Mouse (Mus musculus) cerebellum, adult 9-11 months (tissue): ENCODE measurements around the gene Agbl4.
"Not testable (repeated sequence)": the region's sequence is repeated elsewhere in the genome, so short reads cannot be mapped to it uniquely, and the experiment has no call there.

Experiments
- DNase-seq: peaks from one replicate; pipeline ENCODE4 v3.0.0; 2022

Agbl4 gene

DNA sequence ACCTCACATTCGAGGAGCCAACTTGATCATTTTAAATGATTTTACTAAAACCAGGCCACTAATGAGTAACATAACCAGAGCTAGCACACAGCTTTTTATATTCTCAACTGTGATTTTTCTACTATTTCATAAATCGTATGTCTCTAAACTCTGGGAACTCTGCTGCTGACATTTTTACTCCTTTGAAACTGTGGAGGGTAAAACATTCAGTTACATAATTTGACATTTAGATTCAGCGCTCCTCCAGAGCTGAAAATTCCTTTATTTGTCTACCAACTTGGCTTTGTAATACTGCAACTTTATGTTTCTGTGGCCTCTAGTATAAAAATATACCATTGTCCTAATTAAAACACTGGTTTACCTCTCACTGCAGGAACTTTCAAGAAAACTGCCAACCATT is 523.6 kb downstream of the Agbl4 start:
- no peak for DNase-seq

DNA sequence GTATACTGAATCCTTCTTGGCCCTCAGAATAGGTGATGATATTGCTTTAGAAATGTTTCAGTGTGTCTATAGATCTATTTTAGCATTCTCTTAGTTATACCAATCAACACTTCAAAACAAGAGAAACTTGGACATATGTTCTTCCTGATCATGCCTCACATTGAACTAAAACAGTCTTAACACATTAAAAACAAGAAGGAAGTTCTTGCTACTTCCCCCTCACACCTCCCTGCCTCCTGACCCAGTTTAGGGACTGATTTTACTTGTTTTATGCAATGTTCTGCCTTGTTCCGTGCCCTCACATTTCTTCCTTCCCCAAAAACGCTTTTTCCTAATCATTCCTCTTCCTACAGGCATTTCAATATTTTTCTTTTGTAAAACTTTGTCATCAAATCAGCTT is 604.2 kb downstream of the Agbl4 start:
- no peak for DNase-seq

DNA sequence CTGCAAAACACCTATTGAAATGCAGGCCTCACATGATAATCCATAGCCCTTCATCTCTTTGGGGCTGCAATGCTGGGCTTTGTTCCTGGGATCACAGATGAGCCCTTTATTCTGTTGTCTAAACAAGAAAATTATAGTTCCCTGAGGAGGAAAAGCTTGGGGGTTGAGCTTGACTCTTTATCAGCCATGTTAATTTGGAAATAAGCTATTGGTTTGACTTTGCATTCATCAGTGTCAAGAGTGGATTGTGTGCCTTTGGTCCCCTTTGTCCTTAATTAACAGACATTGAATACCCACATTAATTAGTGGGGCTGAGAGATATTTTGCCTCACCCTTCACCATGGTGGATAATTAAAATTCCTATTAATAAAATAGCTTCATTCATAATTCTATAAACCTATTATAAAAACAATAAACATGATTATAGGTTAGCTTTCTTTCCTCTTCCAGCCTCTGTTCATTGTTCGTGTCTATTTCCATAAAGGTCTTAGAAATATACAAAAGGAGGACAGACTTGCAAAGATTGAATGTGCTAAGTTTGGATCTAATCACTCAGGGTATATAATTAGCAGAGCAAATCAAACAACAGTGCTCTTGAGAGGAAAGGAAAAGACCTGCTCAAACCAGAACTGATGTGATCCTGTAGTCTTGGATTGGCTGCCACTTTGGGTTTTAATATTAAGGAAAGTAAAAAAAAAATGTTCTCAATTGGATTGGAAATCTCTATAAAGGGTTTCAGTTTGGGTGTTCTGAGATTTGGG is 607.4 kb downstream of the Agbl4 start:
- no peak for DNase-seq

DNA sequence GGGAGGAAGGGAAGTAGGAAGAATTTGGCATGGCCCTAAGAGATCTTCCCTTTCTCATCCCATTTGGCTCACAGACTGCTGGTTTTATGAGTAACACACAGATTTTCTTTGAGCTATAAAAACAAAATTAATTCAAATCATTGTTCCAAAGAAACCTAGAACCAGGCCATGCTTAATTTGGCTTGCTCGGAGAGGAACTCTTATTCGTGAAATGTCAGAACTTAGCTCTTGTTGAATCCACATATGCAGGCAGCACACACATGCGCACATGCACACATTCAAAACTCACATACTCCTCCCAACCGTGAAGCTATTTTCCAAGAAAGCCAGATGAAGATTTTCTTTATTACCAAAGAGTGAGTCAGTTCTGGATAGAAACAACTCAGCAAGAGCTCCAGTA is 621.9 kb downstream of the Agbl4 start:
- no peak for DNase-seq

DNA sequence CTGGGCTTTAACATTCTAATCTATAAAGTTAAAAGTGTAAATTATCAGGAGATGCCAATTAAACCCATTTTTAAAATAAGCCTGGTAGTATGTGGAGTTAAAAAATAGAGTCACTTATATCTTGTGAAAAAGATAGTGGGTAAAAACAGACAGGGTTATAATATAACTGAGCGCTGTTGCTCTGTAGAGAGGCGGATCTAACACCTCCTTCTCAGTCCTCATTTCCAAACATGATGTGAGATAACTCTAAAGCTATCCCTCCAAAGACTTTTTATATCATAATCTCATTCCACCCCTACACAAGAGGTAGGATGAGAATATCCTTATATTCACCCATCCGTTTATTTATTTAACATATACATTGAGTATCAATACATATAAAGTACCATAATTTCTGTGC is 669.9 kb downstream of the Agbl4 start:
- no peak for DNase-seq

DNA sequence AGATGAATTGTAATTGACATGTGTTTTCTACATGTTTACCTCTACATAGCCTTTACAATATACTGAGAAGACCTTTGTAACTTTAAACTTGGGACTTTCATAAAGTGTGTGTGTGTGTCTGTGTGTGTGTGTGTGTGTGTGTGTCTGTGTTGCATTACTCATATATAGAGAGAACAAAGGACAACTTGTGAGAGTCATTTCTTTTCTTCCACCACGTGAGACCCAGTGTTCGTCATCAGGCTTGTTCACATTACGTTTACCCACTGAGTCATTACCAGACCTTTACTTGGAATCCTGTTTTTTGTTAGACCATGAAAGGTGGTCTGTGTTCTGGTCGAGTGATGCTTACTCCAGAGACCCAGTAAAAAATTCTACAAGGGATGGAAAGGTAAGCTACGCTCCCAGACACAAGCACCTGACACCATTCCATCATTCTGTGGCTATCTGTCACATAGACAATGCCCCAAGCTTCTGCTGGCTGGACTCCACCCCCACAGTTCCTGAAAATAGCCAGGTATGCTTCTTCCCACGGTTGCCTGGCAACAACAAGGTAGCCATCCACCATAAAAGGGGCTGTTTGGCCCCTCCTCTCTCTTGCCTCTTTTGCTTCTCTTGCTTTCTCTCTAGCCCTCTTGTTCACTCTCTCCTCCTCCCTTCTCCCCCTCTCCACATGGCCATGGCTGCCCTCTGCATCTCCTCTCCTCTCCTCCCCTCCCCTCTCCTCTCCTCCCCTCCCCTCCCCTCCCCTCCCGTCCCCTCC is 676.5 kb downstream of the Agbl4 start:
- DNase-seq: no peak

DNA sequence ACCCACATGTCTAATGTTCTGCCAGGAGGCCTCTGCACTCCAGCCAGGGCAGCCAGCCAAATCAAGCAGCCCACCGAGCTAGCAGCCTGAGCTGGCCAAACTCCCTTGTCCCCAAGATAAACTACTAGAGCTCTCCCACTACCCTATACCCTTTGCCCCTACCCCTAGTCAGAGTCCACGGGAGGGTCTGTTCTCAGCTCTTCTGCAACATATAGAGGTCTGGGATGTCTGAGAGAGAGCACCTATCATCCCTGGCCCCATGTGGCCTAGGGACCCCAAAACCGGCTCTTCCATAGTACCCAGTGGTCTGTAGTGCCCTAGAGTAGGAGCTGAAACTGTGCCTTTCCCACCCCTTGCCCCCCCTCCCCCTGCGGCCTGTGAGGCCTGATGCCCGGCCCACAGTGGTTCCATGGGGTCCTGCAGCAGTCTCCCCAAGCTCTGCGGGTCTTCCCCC is 677.3 kb downstream of the Agbl4 start:
- no peak for DNase-seq

DNA sequence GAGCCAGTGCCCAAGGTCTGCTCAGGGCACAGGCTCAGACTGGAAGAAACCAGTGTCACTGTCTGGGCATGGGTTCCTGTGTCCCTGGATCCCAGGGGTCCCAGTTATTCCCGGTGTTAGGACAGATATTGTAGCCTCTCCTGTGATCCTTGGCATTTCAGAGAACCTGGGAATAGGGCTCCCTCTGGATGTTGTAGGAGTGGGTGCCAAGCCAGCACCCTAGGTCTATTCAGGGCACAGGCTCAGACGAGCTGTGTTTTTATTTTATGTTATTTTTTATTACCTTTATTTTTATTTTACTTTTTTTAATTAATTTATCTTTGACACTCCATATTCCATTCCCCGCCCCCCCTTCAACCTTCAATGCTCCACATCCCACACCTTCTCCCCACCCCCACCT is 680.3 kb downstream of the Agbl4 start:
- DNase-seq: no peak

DNA sequence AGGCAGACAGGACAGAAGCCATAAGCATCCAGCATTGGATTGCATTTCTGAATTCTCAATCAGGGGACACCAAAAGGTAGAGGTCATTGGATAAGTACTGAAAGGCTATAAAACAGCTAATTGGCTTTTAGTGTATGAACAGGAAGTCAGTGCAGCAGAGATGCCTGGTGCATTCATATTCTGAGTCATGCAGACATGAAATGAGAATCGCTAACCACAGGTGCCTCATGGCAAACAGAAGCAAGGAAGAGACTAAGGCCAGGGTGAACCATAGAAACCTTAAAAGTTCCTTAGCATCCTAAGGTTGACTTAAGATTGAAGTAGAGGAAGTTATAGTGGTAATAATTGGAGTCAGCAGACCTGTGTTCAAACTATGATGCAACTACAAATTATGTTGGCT is 687.9 kb downstream of the Agbl4 start:
- no peak for DNase-seq

DNA sequence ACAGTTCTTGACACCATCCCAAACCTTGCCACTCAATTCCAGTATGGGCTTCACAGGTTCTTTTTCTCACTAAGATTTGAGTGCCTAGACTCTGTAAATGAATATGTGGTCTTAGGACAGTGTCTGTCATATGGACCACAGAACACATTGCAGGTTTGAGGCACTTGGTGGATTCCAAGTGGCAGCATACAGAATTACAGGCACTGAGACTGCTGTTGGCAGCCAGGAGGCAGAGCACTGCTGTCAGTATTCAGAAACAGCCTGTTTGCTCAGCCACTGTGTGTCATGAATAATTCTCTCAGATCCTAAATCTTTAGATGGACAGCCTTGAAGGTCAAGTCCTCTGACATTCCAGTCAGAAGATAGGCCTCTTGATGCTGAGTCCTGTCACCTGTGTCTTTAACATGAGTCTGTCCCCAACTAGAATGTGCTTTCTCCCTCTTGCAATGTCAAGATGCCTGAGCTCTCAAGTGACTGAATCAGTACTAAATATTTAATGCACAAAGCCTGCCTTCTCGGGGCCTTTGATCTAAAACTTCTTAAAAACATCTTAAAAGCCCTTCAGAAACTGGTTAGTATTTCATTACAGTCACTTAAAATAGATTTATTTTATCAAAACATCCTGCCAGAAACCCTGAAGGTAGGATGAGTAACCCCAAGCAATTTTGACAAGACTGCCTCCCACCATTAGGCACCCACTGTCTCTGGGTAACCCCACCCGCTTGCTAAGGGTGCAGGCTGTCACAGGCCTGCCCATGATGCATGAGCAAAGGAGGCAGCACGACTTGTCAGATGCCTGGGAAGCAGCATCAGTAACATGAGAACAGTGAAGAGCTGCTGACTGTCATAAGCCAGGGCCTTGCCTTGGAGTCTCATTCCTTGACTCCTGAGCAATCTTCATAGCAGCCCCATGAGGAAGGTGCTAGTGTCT is 739.0 kb downstream of the Agbl4 start:
- no peak for DNase-seq

DNA sequence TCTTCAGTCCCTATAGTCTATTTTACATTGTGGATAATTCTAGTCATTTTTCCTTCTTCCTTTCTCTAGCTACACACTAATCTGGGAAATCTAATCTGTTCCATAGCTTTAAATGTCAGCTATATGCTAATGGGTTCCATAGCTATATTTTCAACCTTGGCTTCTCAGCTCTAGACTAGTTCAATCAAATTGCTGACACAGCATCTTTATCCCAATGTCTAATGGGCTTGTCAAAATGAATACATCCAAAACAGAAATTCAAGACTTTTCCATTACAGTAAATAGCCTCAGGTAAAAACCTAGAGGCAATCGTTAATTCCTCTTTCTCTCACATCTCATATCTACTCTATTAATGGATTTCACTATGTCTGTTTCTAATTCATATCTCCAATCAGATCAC is 750.3 kb downstream of the Agbl4 start:
- no peak for DNase-seq

DNA sequence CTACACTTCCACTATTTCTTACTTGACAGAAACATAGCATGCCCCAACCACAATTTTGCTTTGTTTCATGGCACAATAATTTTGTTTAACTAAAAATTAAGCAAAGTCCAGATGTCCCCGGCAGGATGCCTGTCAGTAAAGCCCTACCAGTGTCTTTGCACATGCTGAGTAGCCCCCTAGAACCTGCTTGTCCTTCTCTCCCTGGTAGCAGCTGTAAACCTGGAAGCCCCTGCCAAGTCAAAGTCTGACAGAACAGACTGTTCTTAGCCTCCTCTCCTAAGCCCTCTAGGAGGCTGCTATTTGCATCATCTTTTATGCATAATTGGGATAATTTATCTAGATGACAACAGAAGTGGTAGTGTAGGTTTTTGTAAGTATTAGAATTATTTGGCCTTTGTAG is 758.4 kb downstream of the Agbl4 start:
- no peak for DNase-seq

DNA sequence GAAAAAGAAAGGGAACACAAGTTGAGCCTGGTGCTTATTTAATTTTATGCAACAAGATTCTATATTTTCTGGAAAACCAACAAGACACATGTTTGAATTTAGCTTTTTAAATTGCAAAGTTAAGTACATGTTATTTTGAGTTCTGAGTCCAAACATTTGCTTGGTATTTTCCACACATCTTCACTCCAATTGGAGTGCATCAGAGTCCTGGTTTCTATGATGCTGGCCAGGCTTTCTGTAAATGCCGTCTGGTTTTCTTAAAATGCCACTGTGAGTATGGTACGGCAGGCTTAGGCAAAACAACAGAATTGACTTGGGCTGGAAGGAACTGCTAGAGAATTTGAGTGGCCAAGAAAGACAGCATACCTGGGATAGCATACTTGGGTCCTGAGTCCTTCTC is 784.0 kb downstream of the Agbl4 start:
- no peak for DNase-seq

DNA sequence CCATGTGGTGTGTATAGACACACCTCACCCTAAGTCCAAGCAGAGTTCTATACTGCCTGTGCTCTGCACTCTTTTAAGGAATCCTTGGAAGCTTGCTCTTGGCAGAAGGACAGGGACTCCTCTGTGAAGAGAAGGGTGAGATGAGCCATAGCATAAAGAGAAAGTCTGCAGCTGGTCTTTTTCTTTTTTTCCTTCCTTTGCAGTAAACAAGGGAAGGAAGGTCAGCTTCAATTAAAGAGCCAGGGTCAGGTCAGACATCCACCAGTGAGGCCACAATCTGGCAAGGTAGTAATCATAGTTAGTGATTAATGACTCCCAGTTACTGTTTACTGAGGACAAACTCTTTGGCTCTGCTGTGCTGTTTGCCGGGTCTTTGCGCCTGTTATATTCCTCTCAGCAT is 802.6 kb downstream of the Agbl4 start:
- DNase-seq: no peak

DNA sequence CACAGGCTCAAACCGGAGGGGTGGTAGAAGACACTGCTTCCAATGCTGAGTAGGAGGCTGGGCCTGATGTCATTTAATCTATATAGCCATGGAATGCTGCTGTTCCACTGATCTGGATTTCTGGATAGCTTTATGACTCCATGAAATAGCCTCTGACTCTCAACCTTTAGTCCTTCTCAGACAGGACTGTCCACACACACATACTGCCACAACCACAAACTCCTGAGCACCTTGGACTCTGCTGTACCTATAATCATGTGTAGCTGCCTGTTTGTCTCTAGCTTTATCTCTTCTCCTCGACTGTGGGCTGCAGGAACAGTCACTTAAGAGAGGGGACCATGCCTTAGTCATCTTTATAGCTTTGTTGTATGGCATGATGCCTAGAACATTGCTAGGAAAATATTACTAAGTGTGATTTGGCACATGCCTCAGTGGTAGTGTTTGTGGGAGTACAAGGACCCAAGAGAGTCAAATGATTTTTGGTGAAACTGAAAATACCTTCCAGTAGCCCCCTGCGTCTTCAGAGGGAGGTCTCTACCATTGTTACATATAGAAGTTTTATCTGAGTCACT is 817.8 kb downstream of the Agbl4 start:
- no peak for DNase-seq

DNA sequence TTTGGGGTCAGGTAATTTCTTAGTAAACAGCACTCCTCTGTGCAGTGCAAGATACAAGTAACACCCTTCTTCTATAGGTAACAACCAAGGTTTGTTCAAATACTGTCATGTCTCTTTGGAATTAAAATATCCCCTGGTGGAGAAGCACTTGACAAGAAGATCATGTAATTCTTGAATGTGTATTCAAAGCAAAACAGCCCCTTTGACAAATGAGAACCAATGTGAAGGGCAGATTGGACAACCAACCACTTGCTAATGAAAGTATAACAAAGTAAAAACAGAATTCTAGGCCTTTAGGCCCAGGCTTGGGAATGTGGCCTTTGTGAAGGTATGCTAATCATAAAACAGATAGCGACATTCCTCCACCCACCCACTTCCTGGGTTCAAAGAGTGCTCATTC is 821.6 kb downstream of the Agbl4 start:
- DNase-seq: not testable (repeated sequence)

DNA sequence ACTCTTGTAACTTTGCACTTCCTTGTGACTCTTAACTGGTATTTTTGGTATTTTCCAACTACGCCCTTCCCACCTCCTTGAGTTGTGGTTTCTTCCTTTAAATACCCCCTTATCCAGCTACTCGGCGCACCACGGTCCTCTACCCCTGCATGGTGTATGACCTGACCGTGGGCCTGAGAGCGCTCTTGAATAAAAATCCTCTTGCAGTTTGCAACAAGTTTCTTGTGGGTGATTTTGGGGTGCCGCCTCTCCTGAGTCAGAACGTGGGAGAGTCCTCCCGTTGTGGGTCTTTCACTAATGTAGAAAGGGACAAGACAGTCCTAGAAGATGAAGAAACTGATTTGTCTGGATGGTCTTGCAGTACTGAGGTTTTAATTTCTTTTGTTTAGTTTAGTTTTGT is 822.1 kb downstream of the Agbl4 start:
- DNase-seq: not testable (repeated sequence)

DNA sequence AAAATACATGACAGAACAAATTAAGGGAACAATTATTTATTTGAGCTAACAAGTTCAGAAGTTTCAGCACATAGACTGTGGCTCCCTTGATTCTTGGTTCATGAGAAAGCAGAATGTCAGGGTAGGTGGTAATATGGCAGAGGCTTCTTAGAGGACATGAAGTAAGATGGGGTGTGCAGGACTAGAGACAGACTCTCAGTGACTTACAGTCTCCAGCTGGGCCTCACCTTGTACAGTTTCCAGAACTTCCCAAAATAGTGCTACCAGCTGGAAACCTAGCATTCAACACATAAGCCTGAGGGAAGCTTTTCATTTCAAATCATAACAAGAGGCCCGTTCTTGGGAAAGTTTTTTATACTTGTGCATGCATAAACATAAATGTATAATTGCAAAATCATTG is 836.4 kb downstream of the Agbl4 start:
- DNase-seq: no peak

DNA sequence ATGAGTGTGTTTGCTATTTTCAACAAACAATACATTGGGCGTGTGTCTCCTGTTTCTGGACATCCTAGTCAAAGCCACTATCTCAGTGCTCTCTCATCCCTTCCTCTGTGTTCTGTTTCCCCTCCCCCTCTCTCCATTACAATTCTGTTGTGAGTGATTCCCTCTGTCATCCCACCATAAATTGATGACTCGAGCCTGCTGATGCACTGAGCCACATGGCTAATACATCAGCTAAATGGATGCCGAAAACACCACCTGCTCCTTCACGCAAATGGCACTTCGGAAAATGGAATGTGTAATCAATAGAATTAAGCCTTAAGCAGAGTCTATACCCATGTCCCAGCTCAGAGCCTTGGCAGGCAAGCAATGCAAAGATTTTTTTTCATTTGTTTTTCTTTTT is 854.5 kb downstream of the Agbl4 start:
- DNase-seq: no peak

DNA sequence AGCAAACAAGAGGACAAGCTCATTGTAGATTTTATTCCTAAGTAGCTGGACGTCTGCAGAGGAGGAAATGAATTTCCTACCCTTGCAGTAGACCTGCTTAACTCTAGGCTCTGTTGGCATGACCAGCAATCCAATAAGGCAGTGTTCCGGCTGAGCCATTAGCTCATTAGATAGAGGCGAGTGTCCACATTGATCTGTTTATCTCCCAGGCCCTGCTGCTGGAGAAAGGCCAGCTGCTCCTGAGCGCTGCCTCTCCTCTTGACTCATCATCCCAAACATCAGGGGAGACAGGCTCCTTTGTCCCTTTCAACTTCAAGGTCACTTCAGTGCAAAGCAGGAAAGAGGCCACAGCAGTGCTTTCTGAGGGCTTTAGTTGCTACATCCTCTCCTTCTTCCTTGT is 858.0 kb downstream of the Agbl4 start:
- DNase-seq: no peak

DNA sequence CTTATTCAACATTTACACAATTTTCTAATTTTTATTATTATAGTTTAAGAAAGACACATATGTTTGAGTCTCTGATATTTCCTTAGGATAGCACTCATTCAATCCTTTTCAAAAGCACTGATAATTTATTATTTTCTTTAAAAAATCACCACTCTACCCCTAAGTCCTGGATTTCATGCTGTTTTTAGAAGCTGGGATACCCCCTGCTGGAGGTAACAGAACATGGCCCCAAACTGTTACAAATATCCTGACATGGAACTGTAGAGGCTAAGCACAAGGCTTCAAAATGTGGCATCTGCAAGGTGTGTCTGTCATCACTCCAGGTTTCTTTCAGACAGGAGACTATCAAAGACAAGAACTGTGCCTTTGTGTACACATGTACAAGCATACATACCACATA is 859.5 kb downstream of the Agbl4 start:
- no peak for DNase-seq

DNA sequence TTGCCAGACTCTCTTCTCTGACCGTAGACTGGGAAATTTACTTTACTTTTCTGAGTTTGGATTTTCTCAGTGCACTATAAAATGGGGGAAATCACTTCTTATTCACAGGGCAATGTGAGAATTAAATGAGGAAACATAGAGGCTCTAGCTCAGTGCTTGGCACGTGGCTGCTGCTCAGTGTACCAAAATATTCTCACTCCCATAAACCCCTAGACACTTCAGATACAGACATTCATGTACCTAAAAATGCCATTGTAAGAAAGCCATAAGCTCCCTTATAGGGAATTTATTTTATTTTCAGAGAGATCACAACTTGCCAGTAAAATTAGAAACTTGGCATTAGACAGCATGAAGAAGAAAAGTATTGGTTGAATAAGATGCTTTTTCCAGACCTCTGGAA is 883.5 kb downstream of the Agbl4 start:
- DNase-seq: no peak

DNA sequence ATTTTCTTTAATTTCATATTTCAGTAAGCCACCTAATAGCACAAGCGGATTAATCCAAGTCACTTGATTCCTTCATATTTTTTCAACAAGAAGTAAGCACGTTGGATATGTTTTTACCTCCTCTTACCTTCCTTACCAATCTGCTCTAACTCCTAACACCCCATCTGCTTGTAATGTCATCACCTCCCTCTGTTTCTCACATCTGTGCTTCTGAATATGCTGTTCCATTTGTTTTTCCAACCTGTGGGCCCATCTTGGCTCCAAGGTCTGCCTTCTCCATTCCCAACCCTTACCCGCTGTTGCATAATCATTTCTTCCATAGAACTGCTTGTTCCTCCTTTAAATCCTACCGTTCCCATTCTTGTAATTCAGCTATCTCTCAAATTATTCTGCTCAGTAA is 884.4 kb downstream of the Agbl4 start:
- DNase-seq: no peak
